ENCODE assay signal across 8 mouse cellular contexts in the genomic region with DNA sequence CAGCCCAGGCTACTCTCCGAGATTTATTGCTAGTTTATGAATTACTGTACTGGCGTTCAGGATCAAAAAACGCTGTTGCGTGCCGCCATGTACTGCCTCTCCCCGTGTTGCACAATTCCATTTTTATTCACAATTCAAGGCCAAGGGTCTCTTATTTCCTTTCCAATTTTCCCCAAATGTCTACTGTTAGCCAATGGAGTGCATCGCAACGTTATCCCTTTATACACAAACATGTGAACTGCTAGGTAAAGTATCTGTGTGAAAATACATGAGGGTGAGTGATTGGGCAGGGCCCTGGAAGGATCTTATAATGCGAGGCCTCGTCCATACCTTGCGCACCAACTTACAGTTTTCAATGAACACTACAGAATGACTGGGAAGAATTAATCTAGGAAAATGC. TPM values are rescaled to one million over a fixed set of nuclear protein-coding genes. Genes with fewer than 3 reads are reported as not detected.
A peak's percentile ranks its signal among the peaks of the same experiment; 100 is the strongest.
DNase-seq lines count a peak whose midpoint lies in the region; ATAC-seq and TF ChIP-seq lines count a peak whose summit lies in the region.

No protein-coding gene starts in this region.

- no peak for TF ChIP-seq POLR2A in liver, adult 2 months (IDR thresholded peaks at IDR 0.05; ENCODE audit: extremely low read depth, insufficient read depth, low read length)

- WGBS in liver, adult 2 months = 29% methylated on average over 11 of the region's 11 CpGs
- 35% methylated on average over 11 of the region's 11 CpGs for WGBS in hindbrain, embryonic 15.5 days
- WGBS in midbrain, embryonic 14.5 days = 47% methylated on average over 11 of the region's 11 CpGs

- H3K9ac ChIP-seq in liver, adult 2 months (ENCODE audit: low read depth, low read length) = 0 out of 2 replicates have a peak overlapping the region, but pooled peaks have one; percentile 15
- H3K9ac ChIP-seq in hindbrain, embryonic 15.5 days = peak overlapping the region; percentile 80
- H3K9ac ChIP-seq in midbrain, embryonic 14.5 days (replicated peaks; ENCODE audit: low read length) = 0 out of 2 replicates have a peak overlapping the region, but pooled peaks have one; percentile 84

- no peak for ATAC-seq in hindbrain, embryonic 15.5 days (ENCODE audit: low FRiP score, low read depth)
- ATAC-seq in midbrain, embryonic 14.5 days (ENCODE audit: low FRiP score, low TSS enrichment) = no peak

- TF ChIP-seq CTCF in liver, adult 2 months (IDR thresholded peaks at IDR 0.05; ENCODE audit: low read depth, low read length) = no peak

- peaks cover 4% of the 10 kb centered on the region; the same call in 1 of the 2 replicates for H3K4me1 ChIP-seq in liver, adult 2 months (ENCODE audit: control insufficient read depth, insufficient read depth, low read length)
- H3K4me1 ChIP-seq in hindbrain, embryonic 15.5 days (replicated peaks) = peaks cover 22% of the 10 kb centered on the region
- H3K4me1 ChIP-seq in midbrain, embryonic 14.5 days (ENCODE audit: control insufficient read depth, insufficient read depth, low read length) = no peaks in the 10 kb centered on the region; the same call in 1 of the 2 replicates

- H3K27me3 ChIP-seq in liver, adult 2 months (ENCODE audit: control insufficient read depth, insufficient read depth, low read length) = no peaks in the 10 kb centered on the region
- H3K27me3 ChIP-seq in hindbrain, embryonic 15.5 days = no peaks in the 10 kb centered on the region
- H3K27me3 ChIP-seq in midbrain, embryonic 14.5 days (ENCODE audit: control insufficient read depth, insufficient read depth, low read length) = no peaks in the 10 kb centered on the region

- peak; percentile 35 for DNase-seq in liver, adult 2 months (ENCODE audit: extremely low read depth, low read depth, low spot score)
- DNase-seq in liver = no peak
- DNase-seq in embryo, embryonic 11 days = peak; percentile 22
- peak; percentile 29 for DNase-seq in midbrain, embryonic 14.5 days
- DNase-seq in frontal cortex, postnatal 14 days (ENCODE audit: low spot score in 2 of 2) = no peak
- no peak for DNase-seq in frontal cortex, postnatal 36 days (ENCODE audit: low spot score in 2 of 2)
- DNase-seq in ovary, adult 18-20 months (ENCODE audit: low spot score) = no peak

- H3K9me3 ChIP-seq in hindbrain, embryonic 15.5 days = no peaks in the 10 kb centered on the region
- no peaks in the 10 kb centered on the region for H3K9me3 ChIP-seq in midbrain, embryonic 14.5 days (ENCODE audit: control insufficient read depth, low read length)

- H3K79me2 ChIP-seq in liver, adult 2 months (ENCODE audit: control insufficient read depth, insufficient read depth, low read length) = no peaks in the 10 kb centered on the region

- H3K36me3 ChIP-seq in liver, adult 2 months (ENCODE audit: control insufficient read depth, insufficient read depth, low read length) = peaks cover 28% of the 10 kb centered on the region
- peaks cover 18% of the 10 kb centered on the region; the same call in 1 of the 2 replicates for H3K36me3 ChIP-seq in hindbrain, embryonic 15.5 days
- peaks cover 34% of the 10 kb centered on the region for H3K36me3 ChIP-seq in midbrain, embryonic 14.5 days (ENCODE audit: control insufficient read depth, insufficient read depth, low read length)

- no peak overlapping the region for H3K4me3 ChIP-seq in liver, adult 2 months (ENCODE audit: insufficient read depth, low read depth, low read length)
- peak overlapping the region; percentile 68 for H3K4me3 ChIP-seq in hindbrain, embryonic 15.5 days
- peak overlapping the region; percentile 81 for H3K4me3 ChIP-seq in midbrain, embryonic 14.5 days (replicated peaks; ENCODE audit: low read depth, low read length)

- no peak overlapping the region for H3K27ac ChIP-seq in liver, adult 2 months (replicated peaks; ENCODE audit: insufficient read depth, low read depth, low read length)
- H3K27ac ChIP-seq in hindbrain, embryonic 15.5 days (replicated peaks) = peak overlapping the region; percentile 79
- no peak overlapping the region for H3K27ac ChIP-seq in midbrain, embryonic 14.5 days (replicated peaks; ENCODE audit: low read depth, low read length)

- peak overlapping the region; percentile 60 for H3K4me2 ChIP-seq in hindbrain, embryonic 15.5 days
- H3K4me2 ChIP-seq in midbrain, embryonic 14.5 days (ENCODE audit: low read length) = peak overlapping the region; percentile 64

RNA-seq across cellular contexts. Expression of gene Sec61a2, which starts 0.9 kb away (rescaled TPM):
- total RNA-seq in liver, adult 2 months (2014; rRNA removed) = 14.2 and 17.1 TPM in 2 replicates
- polyA plus RNA-seq in liver, adult 2 months (2012; rRNA removed) = 4.5 and 8.2 TPM in 2 replicates
- 106 and 109 TPM in 2 replicates for polyA plus RNA-seq in hindbrain, embryonic 15.5 days (2015; fragmentation: Nextera tagmentation; extraction: Ambion mirVana)
- polyA plus RNA-seq in midbrain, embryonic 14.5 days (2014; fragmentation: Nextera tagmentation; extraction: Ambion mirVana) = 96.0 and 102 TPM in 2 replicates

RNA-seq across cellular contexts. Expression of gene Gm13199, which starts 31.6 kb away (rescaled TPM):
- total RNA-seq in liver, adult 2 months (2014; rRNA removed) = 0.34 and 0.65 TPM in 2 replicates
- polyA plus RNA-seq in liver, adult 2 months (2012; rRNA removed) = 0.27 and 0.57 TPM in 2 replicates
- 1.2 and 1.3 TPM in 2 replicates for polyA plus RNA-seq in hindbrain, embryonic 15.5 days (2015; fragmentation: Nextera tagmentation; extraction: Ambion mirVana)
- 1.2 and 2.5 TPM in 2 replicates for polyA plus RNA-seq in midbrain, embryonic 14.5 days (2014; fragmentation: Nextera tagmentation; extraction: Ambion mirVana)

RNA-seq across cellular contexts. Expression of gene Dhtkd1, which starts 48.3 kb away (rescaled TPM):
- total RNA-seq in liver, adult 2 months (2014; rRNA removed) = 81.6 and 84.2 TPM in 2 replicates
- polyA plus RNA-seq in liver, adult 2 months (2012; rRNA removed) = 31.3 and 44.1 TPM in 2 replicates
- 5.5 and 8.4 TPM in 2 replicates for polyA plus RNA-seq in hindbrain, embryonic 15.5 days (2015; fragmentation: Nextera tagmentation; extraction: Ambion mirVana)
- 5.7 and 6.0 TPM in 2 replicates for polyA plus RNA-seq in midbrain, embryonic 14.5 days (2014; fragmentation: Nextera tagmentation; extraction: Ambion mirVana)

RNA-seq across cellular contexts. Expression of gene Cdc123, which starts 49.3 kb away (rescaled TPM):
- total RNA-seq in liver, adult 2 months (2014; rRNA removed) = 92.7 and 117 TPM in 2 replicates
- polyA plus RNA-seq in liver, adult 2 months (2012; rRNA removed) = 29.5 and 33.9 TPM in 2 replicates
- polyA plus RNA-seq in hindbrain, embryonic 15.5 days (2015; fragmentation: Nextera tagmentation; extraction: Ambion mirVana) = 264 and 275 TPM in 2 replicates
- polyA plus RNA-seq in midbrain, embryonic 14.5 days (2014; fragmentation: Nextera tagmentation; extraction: Ambion mirVana) = 284 and 304 TPM in 2 replicates

RNA-seq across cellular contexts. Expression of gene Nudt5, which starts 49.5 kb away (rescaled TPM):
- total RNA-seq in liver, adult 2 months (2014; rRNA removed) = 13.9 and 15.8 TPM in 2 replicates
- polyA plus RNA-seq in liver, adult 2 months (2012; rRNA removed) = 4.2 and 5.2 TPM in 2 replicates
- 23.9 and 31.7 TPM in 2 replicates for polyA plus RNA-seq in hindbrain, embryonic 15.5 days (2015; fragmentation: Nextera tagmentation; extraction: Ambion mirVana)
- 19.8 and 26.6 TPM in 2 replicates for polyA plus RNA-seq in midbrain, embryonic 14.5 days (2014; fragmentation: Nextera tagmentation; extraction: Ambion mirVana)

Comparison
In these comparisons a context has a peak if more than half of its experiments do, and no peak if none do; other contexts are left out.
1. DNase-seq: peak in liver, adult 2 months (single experiment), embryo, embryonic 11 days (single experiment) and midbrain, embryonic 14.5 days (single experiment); none in liver (single experiment), frontal cortex, postnatal 14 days (0 of 2), frontal cortex, postnatal 36 days (0 of 2) and ovary, adult 18-20 months (single experiment).
2. H3K9ac ChIP-seq: peak in every context shown above with its lines; median percentile 84 in midbrain, embryonic 14.5 days; 80 in hindbrain, embryonic 15.5 days; 15 in liver, adult 2 months.
3. RNA of gene Sec61a2, which starts 0.9 kb away (polyA plus RNA-seq): 106 to 109 TPM in hindbrain, embryonic 15.5 days and 96.0 to 102 TPM in midbrain, embryonic 14.5 days; 4.5 to 8.2 TPM in liver, adult 2 months; every median in the first group is over 10 times any median in the second.